Mouse (Mus musculus) embryo, embryonic 10.5 days (tissue): ENCODE results near the gene Chd2.
"Not testable (repeated sequence)": the region's sequence is repeated elsewhere in the genome, so short reads cannot be mapped to it uniquely, and the experiment has no call there.

Experiments used
- DNase-seq: peaks from one replicate; pipeline ENCODE4 v3.0.0-alpha.2; 2015; ENCODE audit warnings: low spot score

The Chd2 gene

GRCm38 (mm10) chr7:73520231-73520630, 21.4 kb downstream of the Chd2 start:
- DNase-seq, result no peak

DNA sequence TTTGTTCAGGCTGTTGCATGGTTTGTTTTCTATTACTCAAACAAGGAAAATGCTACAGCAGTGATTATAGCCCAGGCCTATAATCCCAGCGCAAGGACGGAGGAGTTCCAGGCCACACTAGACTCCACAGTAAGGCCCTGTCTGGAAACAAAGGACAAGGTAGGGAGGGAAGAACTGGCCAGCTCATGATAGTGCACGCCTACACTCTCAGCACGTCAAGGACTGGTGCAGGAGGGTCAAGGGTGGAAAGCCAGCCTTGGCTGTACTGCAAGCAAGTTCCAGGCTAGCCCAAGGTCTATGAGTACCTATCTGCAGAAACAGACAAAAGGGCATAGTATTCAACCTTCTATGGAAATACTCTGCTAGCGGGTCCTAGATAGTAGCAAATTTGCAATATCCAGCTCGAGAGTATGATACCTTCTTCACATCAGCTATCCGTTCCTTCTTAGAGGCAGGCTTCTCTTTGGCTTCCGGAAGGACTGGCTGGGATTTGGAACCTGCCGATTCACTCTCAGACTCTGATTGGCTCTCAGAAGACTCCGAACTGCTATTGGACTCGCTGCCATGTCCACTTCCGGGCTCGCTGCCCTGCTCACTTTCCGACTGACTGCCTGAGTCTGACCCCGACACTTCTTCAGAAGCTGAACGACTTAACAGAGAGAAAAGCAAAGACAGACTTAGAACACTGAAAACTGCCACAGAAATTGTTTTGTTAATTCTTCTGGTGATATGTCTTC, 22.4 kb downstream of the Chd2 start:
- no peak for DNase-seq

DNA sequence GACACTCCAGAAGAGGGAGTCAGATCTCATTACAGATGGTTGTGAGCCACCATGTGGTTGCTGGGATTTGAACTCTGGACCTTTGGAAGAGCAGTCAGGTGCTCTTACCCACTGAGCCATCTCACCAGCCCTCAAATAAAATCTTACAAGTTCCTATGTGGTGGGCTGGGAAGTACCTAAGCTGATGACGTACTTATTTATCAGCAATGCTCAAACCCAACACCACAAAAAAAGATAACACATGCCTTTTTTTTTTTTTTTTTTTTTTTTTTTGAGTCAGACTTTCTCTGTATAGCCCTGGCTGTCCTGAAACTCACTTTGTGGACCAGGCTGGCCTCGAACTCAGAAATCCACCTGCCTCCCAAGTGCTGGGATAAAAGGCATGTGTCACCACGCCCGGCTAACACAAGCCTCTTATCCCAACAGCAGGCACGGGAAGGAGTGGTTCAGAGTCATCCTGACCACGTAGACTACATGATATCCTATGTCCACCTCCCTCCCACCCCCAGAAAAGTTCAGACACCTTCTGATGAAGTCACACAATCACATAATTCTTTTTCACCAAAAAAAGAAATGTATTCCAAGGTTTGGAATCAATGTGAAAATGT, 23.2 kb downstream of the Chd2 start:
- DNase-seq, result not testable (repeated sequence)

DNA sequence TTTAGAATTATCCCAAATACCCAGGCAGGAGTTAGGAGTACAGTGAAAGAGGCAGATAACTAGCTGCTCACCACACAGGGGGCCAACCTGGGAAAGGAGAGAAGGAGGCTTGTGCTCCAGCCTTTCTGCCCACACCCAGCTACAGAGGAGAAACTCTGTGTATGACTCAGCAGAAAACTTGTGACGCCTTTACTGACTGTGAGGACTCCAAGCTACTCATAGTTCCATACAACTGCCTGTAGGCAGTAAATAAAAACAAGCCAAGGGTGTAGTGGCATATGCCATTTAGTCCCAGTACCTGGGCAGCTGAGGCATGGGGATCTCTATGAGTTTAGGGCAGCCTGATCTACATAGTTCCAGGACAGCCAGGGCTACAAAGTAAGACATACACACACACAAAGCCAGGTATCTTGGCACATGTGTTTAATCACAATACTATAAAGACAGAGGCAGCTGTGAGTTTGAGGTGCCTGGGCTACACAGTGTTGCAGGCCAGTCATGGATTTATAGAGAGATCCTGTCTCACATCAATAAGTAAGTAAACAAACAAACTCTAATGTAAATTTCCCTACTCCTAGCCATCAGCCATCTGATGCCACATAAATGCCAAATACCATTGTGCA, 24.1 kb downstream of the Chd2 start:
- DNase-seq, result no peak

GRCm38 (mm10) chr7:73516820-73517219, 24.8 kb downstream of the Chd2 start:
- no peak for DNase-seq

- no peak for DNase-seq
These were observed 27.1 kb downstream of the Chd2 start for GRCm38 (mm10) chr7:73514560-73514959.

GRCm38 (mm10) chr7:73512422-73512821, 29.2 kb downstream of the Chd2 start:
- DNase-seq, result no peak

GRCm38 (mm10) chr7:73508688-73509087, 32.9 kb downstream of the Chd2 start:
- DNase-seq, result no peak

DNA sequence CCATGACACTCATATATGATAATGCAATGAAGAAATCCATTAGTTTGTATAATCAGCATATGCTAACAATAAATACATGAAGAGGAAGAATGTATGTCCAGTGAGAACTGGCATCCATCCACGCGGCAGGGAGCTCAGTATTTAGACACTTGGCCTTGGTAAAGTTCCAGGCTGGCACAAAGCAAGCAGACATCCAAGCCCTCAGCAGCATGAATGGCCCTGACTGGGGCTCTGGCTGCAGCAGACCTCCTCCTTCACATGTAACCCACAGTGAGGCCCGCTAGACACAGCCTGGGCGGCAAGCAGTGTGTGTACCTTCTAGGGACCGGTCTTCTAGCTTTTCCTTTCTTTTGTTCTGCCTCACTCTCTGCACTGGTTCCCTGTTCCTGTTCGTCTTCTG, 34.1 kb downstream of the Chd2 start:
- DNase-seq, result no peak

DNA sequence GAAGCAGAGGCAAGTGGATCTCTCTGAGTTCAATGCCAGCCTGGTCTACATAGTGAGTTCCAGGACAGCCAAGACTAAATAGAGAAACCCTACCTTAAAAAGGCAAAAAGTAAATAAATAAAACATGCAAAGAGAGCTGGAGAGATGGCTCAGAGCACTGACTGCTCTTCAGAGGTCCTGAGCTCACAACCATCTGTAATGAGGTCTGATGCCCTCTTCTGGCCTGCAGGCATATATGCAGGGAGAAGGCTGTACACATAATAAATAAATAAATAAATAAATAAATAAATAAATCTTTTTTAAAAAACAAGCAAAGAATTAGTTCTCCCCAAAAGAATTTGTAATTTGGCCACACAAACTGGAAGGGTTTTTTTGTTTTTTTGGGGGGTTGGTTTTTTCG, 34.8 kb downstream of the Chd2 start:
- no peak for DNase-seq

GRCm38 (mm10) chr7:73505266-73505665, 36.4 kb downstream of the Chd2 start:
- no peak for DNase-seq

DNA sequence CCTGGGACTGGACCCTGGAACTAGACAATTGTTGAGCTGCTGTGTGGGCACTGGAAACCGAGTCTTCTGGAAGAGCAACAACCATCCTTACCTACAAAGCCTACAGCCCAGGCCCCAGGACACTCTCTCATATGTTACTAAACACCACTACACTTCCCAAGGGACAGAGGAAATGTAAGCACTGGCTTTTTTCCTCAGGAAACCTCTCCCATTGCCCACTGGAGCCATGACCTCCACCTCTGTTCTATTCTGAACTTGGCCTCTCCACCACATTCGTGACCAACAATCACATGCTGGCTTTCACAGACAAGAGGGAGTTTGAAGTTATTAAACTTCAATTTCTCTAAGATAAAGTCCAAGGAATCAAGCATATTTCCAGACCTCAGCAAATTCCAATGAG, 43.4 kb downstream of the Chd2 start:
- no peak for DNase-seq

GRCm38 (mm10) chr7:73489261-73489660, 52.4 kb downstream of the Chd2 start:
- DNase-seq, result no peak

DNA sequence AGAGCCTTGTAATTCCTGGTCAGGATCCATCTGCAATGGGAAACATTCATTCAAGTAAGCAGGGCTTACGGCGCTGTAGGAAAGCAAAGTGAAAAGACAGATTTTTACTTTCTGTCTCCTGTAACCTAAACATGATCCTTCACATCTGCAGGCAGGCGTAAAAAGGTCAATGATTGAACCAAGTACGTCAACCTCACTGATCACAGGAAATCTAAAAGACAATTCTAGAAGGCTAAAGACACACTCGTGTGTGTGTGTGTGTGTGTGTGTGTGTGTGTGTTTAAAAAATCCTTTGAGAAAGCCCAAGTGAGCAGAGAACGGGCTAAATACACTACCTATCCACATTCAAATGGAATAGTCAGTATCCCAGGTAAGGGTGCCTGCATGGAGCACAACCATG, 60.5 kb downstream of the Chd2 start:
- DNase-seq, result no peak

GRCm38 (mm10) chr7:73479506-73479905, 62.1 kb downstream of the Chd2 start:
- DNase-seq, result no peak

GRCm38 (mm10) chr7:73478157-73479058, 63.2 kb downstream of the Chd2 start:
- DNase-seq, result peak; percentile 12

DNA sequence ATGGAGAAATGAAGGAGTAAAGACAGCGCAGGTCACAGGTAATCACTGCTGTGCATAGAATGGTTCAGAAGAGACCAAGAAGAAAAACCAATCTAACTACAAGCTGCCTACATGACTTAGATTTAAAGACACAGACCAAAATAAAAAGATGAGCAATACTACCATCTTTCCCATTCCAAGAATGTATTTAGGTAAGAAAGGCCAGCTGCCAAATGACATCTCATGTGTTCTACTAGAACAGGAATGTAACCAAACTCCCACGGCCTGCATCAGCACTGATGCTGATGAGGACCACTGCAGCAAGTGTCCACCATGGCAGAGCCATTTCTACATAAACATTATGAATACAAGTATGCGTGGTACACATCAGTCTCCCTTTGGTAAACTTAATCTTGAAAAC, 73.9 kb downstream of the Chd2 start:
- DNase-seq, result no peak

GRCm38 (mm10) chr7:73463546-73463945, 78.1 kb downstream of the Chd2 start:
- no peak for DNase-seq

- no peak for DNase-seq
These were observed 87.5 kb downstream of the Chd2 start for GRCm38 (mm10) chr7:73454113-73454512.

GRCm38 (mm10) chr7:73452187-73452808, 89.3 kb downstream of the Chd2 start:
- no peak for DNase-seq

- DNase-seq, result no peak
These were observed 90.0 kb downstream of the Chd2 start for GRCm38 (mm10) chr7:73451594-73451993.

GRCm38 (mm10) chr7:73442246-73442645, 99.4 kb downstream of the Chd2 start:
- DNase-seq, result no peak
